Mouse (Mus musculus): ENCODE data around the gene Dram2. TPM values are rescaled to one million over a fixed set of nuclear protein-coding genes. Genes with fewer than 3 reads are reported as not detected.
"Not testable (repeated sequence)": the region's sequence is repeated elsewhere in the genome, so short reads cannot be mapped to it uniquely, and the experiment has no call there.

Gene Dram2
- polyA plus RNA-seq, 1 experiment: 127 TPM

DNA sequence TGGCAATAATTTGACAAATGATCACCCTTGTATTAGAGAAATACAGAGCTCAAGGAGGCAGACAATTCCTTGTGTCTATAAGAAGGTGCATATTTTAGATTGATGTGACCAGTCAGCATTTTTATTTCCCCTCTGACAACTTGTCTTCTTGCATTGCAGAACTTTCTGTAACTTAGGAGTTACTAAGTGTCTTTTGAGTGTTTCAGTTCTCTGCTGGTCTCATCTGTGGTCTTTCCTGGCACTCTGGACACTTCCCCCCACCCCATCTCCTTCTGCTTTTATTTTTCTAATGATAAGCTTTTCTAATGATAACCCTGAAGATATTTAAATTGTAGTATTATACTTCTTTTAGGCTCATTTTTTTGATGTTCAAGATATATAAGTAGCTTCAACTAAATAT, 10.7 kb downstream of the Dram2 start:
- no peaks in the 10 kb centered on the region for H3K4me1 ChIP-seq (ENCODE audit: control insufficient read depth, insufficient read depth, low read length)
- no peaks in the 10 kb centered on the region for H3K27me3 ChIP-seq (replicated peaks; ENCODE audit: control insufficient read depth, insufficient read depth, low read length)
- TF ChIP-seq POLR2A (IDR thresholded peaks at IDR 0.05; ENCODE audit: low read depth, low read length): no peak
- TF ChIP-seq CTCF (conservative IDR thresholded peaks at IDR 0.05; ENCODE audit: insufficient read depth, insufficient read length, low read depth, low read length): no peak
- no peak overlapping the region for H3K4me3 ChIP-seq (ENCODE audit: insufficient read depth, low read depth, low read length)
- H3K27ac ChIP-seq (ENCODE audit: insufficient read depth, low read depth, low read length): no peak overlapping the region
- no peak for DNase-seq
- peaks cover 15% of the 10 kb centered on the region for H3K36me3 ChIP-seq (ENCODE audit: control insufficient read depth, insufficient read depth, low read length)

GRCm38 (mm10) chr3:106565876-106566275, 18.3 kb downstream of the Dram2 start:
- WGBS: 58% methylated on average over 3 of the region's 3 CpGs
- Histone ChIP-seq H3K27me3 (replicated peaks; ENCODE audit: control insufficient read depth, insufficient read depth, low read length) (no peaks in the 10 kb centered on the region), H3K4me3 (ENCODE audit: insufficient read depth, low read depth, low read length) (no peak overlapping the region), H3K4me1 (ENCODE audit: control insufficient read depth, insufficient read depth, low read length) (no peaks in the 10 kb centered on the region), H3K27ac (ENCODE audit: insufficient read depth, low read depth, low read length) (no peak overlapping the region; the same call in 1 of the 2 replicates), H3K36me3 (ENCODE audit: control insufficient read depth, insufficient read depth, low read length) (peaks cover 4% of the 10 kb centered on the region)
- peak; percentile 71 for DNase-seq
- no peak for TF ChIP-seq POLR2A (IDR thresholded peaks at IDR 0.05; ENCODE audit: low read depth, low read length)
- TF ChIP-seq CTCF (conservative IDR thresholded peaks at IDR 0.05; ENCODE audit: insufficient read depth, insufficient read length, low read depth, low read length): no peak

DNA sequence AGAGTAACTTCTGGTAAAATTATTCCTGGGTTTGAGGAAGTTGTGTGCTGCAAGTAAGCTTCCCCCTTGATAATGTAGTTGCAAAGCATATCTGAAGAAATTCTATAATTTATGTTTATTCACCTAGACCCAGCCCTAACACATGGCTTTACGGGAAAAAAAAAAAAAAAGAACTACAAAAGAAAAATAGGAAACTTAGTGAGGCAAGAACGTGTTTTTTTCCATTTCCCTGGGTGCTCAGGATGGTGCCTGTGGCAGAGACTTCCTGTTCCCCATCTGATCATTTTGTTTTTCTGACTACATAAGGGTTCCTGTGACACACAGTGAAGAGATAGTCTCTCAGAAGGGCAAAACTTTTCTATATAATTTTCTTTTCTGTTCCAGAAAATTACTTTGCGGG, 25.6 kb downstream of the Dram2 start:
- no peaks in the 10 kb centered on the region for H3K4me1 ChIP-seq (ENCODE audit: control insufficient read depth, insufficient read depth, low read length)
- 76% methylated on average over 3 of the region's 3 CpGs for WGBS
- DNase-seq: no peak
- no peak for TF ChIP-seq POLR2A (IDR thresholded peaks at IDR 0.05; ENCODE audit: low read depth, low read length)
- TF ChIP-seq CTCF (conservative IDR thresholded peaks at IDR 0.05; ENCODE audit: insufficient read depth, insufficient read length, low read depth, low read length): no peak
- H3K27me3 ChIP-seq (replicated peaks; ENCODE audit: control insufficient read depth, insufficient read depth, low read length): no peaks in the 10 kb centered on the region
- peaks cover 3% of the 10 kb centered on the region for H3K36me3 ChIP-seq (ENCODE audit: control insufficient read depth, insufficient read depth, low read length)
- H3K4me3 ChIP-seq (ENCODE audit: insufficient read depth, low read depth, low read length): no peak overlapping the region
- no peak overlapping the region for H3K27ac ChIP-seq (ENCODE audit: insufficient read depth, low read depth, low read length)

DNA sequence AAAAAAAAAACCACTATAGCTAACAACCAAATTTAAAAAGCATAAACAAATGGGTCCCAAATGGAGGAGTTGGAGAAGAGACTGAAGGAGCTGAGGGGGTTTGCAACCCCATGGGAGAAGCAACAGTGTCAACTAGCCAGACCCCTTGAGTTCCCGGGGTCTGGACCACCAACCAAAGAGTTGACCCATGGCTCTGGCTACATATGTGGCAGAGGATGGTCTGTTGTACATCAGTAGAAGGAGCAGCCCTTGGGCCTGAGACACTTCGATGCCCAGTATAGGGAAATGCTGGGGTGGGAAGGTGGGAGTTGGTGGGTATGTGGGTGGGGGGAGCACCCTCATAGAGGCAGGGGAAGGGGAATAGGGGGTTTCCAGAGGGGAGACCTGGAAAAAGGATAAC, 31.7 kb downstream of the Dram2 start:
- TF ChIP-seq POLR2A (IDR thresholded peaks at IDR 0.05; ENCODE audit: low read depth, low read length): no peak
- no peak for TF ChIP-seq CTCF (conservative IDR thresholded peaks at IDR 0.05; ENCODE audit: insufficient read depth, insufficient read length, low read depth, low read length)
- 100% methylated on average over 2 of the region's 2 CpGs for WGBS
- H3K27me3 ChIP-seq (replicated peaks; ENCODE audit: control insufficient read depth, insufficient read depth, low read length): no peaks in the 10 kb centered on the region
- no peaks in the 10 kb centered on the region for H3K4me1 ChIP-seq (ENCODE audit: control insufficient read depth, insufficient read depth, low read length)
- no peak for DNase-seq
- no peak overlapping the region for H3K4me3 ChIP-seq (ENCODE audit: insufficient read depth, low read depth, low read length)
- H3K27ac ChIP-seq (ENCODE audit: insufficient read depth, low read depth, low read length): no peak overlapping the region
- H3K36me3 ChIP-seq (ENCODE audit: control insufficient read depth, insufficient read depth, low read length): no peaks in the 10 kb centered on the region

- DNase-seq; H3K36me3 ChIP-seq (ENCODE audit: control insufficient read depth, insufficient read depth, low read length); H3K4me3 ChIP-seq (ENCODE audit: insufficient read depth, low read depth, low read length); H3K4me1 ChIP-seq (ENCODE audit: control insufficient read depth, insufficient read depth, low read length); H3K27ac ChIP-seq (ENCODE audit: insufficient read depth, low read depth, low read length); H3K27me3 ChIP-seq (replicated peaks; ENCODE audit: control insufficient read depth, insufficient read depth, low read length): not testable (repeated sequence)
- 86% methylated on average over 4 of the region's 4 CpGs for WGBS
These were observed 46.0 kb downstream of the Dram2 start for GRCm38 (mm10) chr3:106593631-106594030.

DNA sequence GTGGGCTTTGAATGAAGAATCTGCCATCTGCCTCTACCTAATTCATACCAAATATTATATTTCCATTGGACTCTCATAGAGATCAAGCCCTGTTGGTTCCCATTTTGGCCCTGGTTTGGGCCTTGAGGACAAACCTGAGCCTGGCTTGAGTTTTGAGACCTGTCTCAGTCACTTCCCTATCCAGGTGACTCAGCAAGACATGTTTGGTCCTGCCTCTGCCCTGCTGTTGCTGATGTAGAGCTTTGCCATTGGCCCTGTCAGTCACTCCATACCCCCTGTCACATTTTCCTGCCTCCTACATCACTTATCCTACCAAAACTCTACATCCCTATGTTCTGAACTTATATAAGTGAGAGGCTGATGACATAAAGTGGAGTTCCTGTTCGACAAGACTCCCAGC, 70.5 kb downstream of the Dram2 start:
- Histone ChIP-seq H3K4me1 (ENCODE audit: control insufficient read depth, insufficient read depth, low read length) (no peaks in the 10 kb centered on the region), H3K27me3 (replicated peaks; ENCODE audit: control insufficient read depth, insufficient read depth, low read length) (no peaks in the 10 kb centered on the region), H3K36me3 (ENCODE audit: control insufficient read depth, insufficient read depth, low read length) (no peaks in the 10 kb centered on the region), H3K27ac (ENCODE audit: insufficient read depth, low read depth, low read length) (no peak overlapping the region), H3K4me3 (ENCODE audit: insufficient read depth, low read depth, low read length) (no peak overlapping the region)
- DNase-seq: no peak
- 79% methylated on average over 1 of the region's 1 CpGs for WGBS
- TF ChIP-seq POLR2A (IDR thresholded peaks at IDR 0.05; ENCODE audit: low read depth, low read length): no peak
- TF ChIP-seq CTCF (conservative IDR thresholded peaks at IDR 0.05; ENCODE audit: insufficient read depth, insufficient read length, low read depth, low read length): no peak

Other genes with a start within 250 kb of the Dram2 start
- gene Chil6, start 141.6 kb upstream of the Dram2 start, polyA plus RNA-seq (2012; rRNA removed): 0.08 TPM in 1 of 2 replicates, not detected in the other
- gene Dennd2d, start 65.4 kb upstream of the Dram2 start, polyA plus RNA-seq (2012; rRNA removed): 5.6 and 6.1 TPM in 2 replicates
- gene Cept1, start within 50 bp of the Dram2 start, polyA plus RNA-seq (2012; rRNA removed): 18.1 and 20.6 TPM in 2 replicates
- gene Lrif1, start 137.2 kb downstream of the Dram2 start, polyA plus RNA-seq (2012; rRNA removed): 2.6 and 2.8 TPM in 2 replicates
- gene Cd53, start 242.4 kb downstream of the Dram2 start, polyA plus RNA-seq (2012; rRNA removed): 2.9 and 11.5 TPM in 2 replicates